Mouse (Mus musculus) kidney, postnatal 0 days (tissue): Measurements from ENCODE around the gene Sh3gl3. TPM values are rescaled to one million over a fixed set of nuclear protein-coding genes. Genes with fewer than 3 reads are reported as not detected.

Experiments
- ATAC-seq: fragments of 200-750 bp; cut with Nextera tagmentation; replicated peaks from 2 replicates; pipeline ENCODE4 v1.8.0; 2017; ENCODE audit warnings: low read depth, moderate number of reproducible peaks, moderate TSS enrichment, moderate library complexity; ENCODE audit not compliant: low FRiP score
- DNase-seq: peaks from one replicate; pipeline ENCODE4 v3.0.0-alpha.2; 2016; ENCODE audit warnings: low spot score
- H3K27ac ChIP-seq: fragments of 300-500 bp; sonication (generic); 2 replicates; pipeline ENCODE4 v1.5.1; 2014; ENCODE audit warnings: mild to moderate bottlenecking
- H3K27me3 ChIP-seq: fragments of 300-500 bp; sonication (generic); 2 replicates; pipeline ENCODE4 v1.6.1; 2014; ENCODE audit warnings: low read length, mixed read lengths; ENCODE audit not compliant: insufficient read depth
- H3K36me3 ChIP-seq: fragments of 300-500 bp; sonication (generic); 2 replicates; pipeline ENCODE4 v1.6.1; 2014; ENCODE audit warnings: low read length, mixed read lengths; ENCODE audit not compliant: insufficient read depth
- H3K4me1 ChIP-seq: fragments of 300-500 bp; sonication (generic); replicated peaks from 2 replicates; pipeline ENCODE4 v1.6.1; 2014; ENCODE audit warnings: antibody characterized with exemption, low read length, mixed read lengths; ENCODE audit not compliant: insufficient read depth
- H3K4me2 ChIP-seq: fragments of 300-500 bp; sonication (generic); 2 replicates; pipeline ENCODE4 v1.6.1; 2014; ENCODE audit warnings: mild to moderate bottlenecking, low read length, moderate library complexity, mixed read lengths
- H3K4me3 ChIP-seq: fragments of 300-500 bp; sonication (generic); replicated peaks from 2 replicates; pipeline ENCODE4 v1.5.1; 2014; ENCODE audit warnings: low read depth, low read length
- H3K9ac ChIP-seq: fragments of 300-500 bp; sonication (generic); 2 replicates; pipeline ENCODE4 v1.6.1; 2014; ENCODE audit warnings: low read depth, low read length
- H3K9me3 ChIP-seq: fragments of 300-500 bp; sonication (generic); replicated peaks from 2 replicates; pipeline ENCODE4 v1.6.1; 2016; ENCODE audit warnings: low read length, inconsistent platforms, mixed read lengths
- CTCF ChIP-seq: IDR thresholded peaks from 2 replicates; pipeline ENCODE4 v1.5.1; 2016; ENCODE audit warnings: antibody characterized with exemption, low read depth, mild to moderate bottlenecking, moderate library complexity
- WGBS: fragments of 180-500 bp; shearing (Covaris S2); extraction: QIAGEN DNeasy Blood & Tissue Kit; methylation state at CpG from one replicate; pipeline ENCODE4 v1.1.7; 2014; 5-methylcytosine and 5-hydroxymethylcytosine counted together
- polyA plus RNA-seq: library from polyadenylated mRNA; unstranded; fragments of >200 nt; fragmentation: Nextera tagmentation; extraction: Ambion mirVana; gene quantifications from 2 replicates; pipeline ENCODE4 v1.2.1, GENCODE M21; 2015

Sh3gl3 gene
- polyA plus RNA-seq, 1 experiment from 2014 or later: 16.4 TPM

DNA sequence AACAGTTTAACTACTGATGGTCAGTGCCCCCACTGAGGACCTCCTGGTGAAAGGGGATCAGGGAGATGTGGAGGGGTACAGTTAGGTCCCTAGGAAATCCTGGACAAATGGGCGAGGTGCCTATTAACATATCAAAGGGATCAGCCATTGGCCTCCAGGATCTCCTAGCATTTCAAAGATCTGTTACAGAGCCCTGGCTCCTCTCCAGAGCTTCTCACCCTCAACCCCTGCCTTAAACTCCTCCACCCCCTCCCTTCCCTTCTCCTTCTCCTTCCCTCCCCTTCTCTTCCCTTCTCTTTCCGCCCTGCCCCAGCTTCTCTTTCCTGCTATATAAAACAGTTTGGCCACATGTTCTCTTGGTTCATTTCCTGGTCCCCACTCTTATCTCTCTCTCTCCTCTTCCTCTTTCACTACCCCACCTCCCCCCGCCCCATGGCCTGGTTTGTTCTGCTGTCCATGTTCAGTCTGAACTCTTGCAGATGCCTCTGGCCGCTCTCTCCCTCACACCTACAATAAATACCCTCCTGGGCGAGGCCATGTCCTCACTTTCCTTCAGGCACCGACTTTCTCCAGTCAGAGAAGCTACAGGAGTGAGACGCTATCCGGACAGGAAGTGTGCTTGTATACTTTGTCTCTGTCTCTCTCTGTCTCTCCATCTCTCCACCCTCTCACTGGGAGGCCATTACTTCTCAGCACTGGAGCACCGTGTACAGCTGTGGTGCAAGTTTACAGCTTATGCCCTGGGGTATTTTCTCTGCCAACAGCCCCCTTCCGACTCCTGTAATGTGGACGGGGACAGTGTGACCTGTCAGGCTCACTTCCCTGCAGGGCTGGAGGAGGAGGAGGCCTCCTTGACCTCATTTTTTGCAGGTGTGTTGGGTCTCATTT, 60.6 kb downstream of the Sh3gl3 start:
- no peak for TF ChIP-seq CTCF
- peak; percentile 20 for DNase-seq

DNA sequence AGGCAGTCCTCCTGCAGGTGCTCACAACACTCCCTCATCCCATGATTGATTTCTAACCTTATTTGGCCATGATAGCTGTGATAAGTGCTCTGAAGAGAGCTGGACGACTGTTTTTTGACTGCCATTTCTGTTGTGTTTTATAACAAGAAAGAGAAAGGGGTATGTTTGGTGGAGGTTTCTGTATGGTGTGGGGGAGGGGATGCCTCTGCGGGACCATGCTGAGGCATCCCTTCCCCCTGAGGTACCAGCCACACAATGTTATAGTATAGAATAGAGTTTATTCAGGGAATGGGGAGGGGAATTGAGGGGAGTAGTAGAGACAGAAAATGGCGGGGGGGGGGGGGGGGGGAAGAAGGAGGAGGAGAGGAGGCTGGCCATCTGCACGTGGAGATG, 61.3 kb downstream of the Sh3gl3 start:
- Histone ChIP-seq H3K4me2 (no peak overlapping the region), H3K27me3 (no peaks in the 10 kb centered on the region), H3K9me3 (no peaks in the 10 kb centered on the region), H3K4me1 (peaks cover 7% of the 10 kb centered on the region; the same call in 1 of the 2 replicates), H3K36me3 (no peaks in the 10 kb centered on the region), H3K9ac (no peak overlapping the region), H3K27ac (no peak overlapping the region), H3K4me3 (no peak overlapping the region)
- no peak for DNase-seq
- 16% methylated on average over 4 of the region's 4 CpGs for WGBS
- ATAC-seq: no peak
- TF ChIP-seq CTCF: no peak

More for the DNA sequence above, 60.6 kb downstream of the Sh3gl3 start:
- Histone ChIP-seq H3K36me3 (no peaks in the 10 kb centered on the region), H3K27ac (no peak overlapping the region), H3K4me2 (no peak overlapping the region), H3K9ac (no peak overlapping the region), H3K4me3 (no peak overlapping the region), H3K4me1 (peaks cover 7% of the 10 kb centered on the region; the same call in 1 of the 2 replicates), H3K9me3 (no peaks in the 10 kb centered on the region), H3K27me3 (no peaks in the 10 kb centered on the region)
- no peak for ATAC-seq
- WGBS: 32% methylated on average over 11 of the region's 11 CpGs

GRCm38 (mm10) chr7:82235486-82235885, 61.8 kb downstream of the Sh3gl3 start:
- H3K4me2 ChIP-seq: no peak overlapping the region
- no peak for DNase-seq
- no peak overlapping the region for H3K27ac ChIP-seq
- H3K4me1 ChIP-seq: peaks cover 7% of the 10 kb centered on the region; the same call in 1 of the 2 replicates
- no peak for ATAC-seq
- H3K4me3 ChIP-seq: no peak overlapping the region
- TF ChIP-seq CTCF: no peak
- no peaks in the 10 kb centered on the region for H3K36me3 ChIP-seq
- H3K27me3 ChIP-seq: no peaks in the 10 kb centered on the region
- H3K9ac ChIP-seq: no peak overlapping the region
- H3K9me3 ChIP-seq: no peaks in the 10 kb centered on the region
- 72% methylated on average over 9 of the region's 9 CpGs for WGBS

DNA sequence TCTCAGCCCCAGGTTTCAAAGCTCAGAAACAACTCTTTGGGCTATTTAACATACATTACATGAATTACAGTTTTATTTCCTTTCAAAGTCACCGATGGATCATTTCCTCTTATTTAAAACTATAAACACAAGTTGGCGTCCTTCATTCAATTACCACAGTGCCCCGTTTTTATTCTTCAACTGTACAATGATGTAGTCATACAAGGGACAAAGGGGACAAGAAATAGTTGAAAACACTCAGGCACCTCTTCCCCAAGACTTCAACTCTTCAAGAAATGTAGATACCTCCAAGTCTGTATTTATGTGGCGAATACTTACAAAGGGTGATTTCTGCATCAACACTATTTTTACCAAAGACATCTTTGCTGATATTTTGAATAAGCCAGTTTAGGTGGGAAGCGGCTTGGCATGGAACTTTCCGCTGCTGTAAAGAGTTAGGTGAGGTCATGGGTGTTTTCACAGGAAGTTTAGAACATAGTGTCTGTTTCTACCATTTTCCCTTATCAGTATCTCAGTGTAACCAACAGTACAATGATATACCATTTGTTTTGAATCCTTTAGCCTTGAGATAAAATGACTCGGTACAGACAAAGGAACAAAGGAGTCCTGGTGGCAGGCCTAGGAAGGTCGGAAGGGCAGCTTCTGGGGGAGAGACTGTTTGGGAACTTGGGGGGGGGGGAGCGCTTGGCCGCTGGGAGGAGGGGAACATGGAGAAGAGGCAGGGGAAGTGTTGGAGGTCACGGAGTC, 62.7 kb downstream of the Sh3gl3 start:
- Histone ChIP-seq H3K4me1 (peaks cover 7% of the 10 kb centered on the region; the same call in 1 of the 2 replicates), H3K27me3 (no peaks in the 10 kb centered on the region), H3K9me3 (no peaks in the 10 kb centered on the region), H3K36me3 (no peaks in the 10 kb centered on the region), H3K4me2 (no peak overlapping the region), H3K9ac (no peak overlapping the region), H3K4me3 (no peak overlapping the region), H3K27ac (no peak overlapping the region)
- TF ChIP-seq CTCF: no peak
- DNase-seq: no peak
- ATAC-seq: no peak
- 68% methylated on average over 10 of the region's 11 CpGs for WGBS

DNA sequence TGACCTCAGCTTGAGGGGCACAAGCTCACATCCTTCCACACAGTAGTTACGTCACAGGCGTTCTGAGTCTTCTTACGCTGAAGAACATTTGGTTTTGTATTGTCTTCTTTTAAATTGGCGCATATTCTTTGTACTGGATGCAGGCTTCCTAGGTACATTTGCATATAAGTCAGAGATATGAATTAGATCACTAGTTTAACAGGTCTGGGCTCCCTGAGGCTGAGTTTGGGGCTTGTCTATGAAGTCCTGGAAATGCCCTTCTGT, 63.2 kb downstream of the Sh3gl3 start:
- TF ChIP-seq CTCF: no peak
- Histone ChIP-seq H3K9me3 (no peaks in the 10 kb centered on the region), H3K4me3 (no peak overlapping the region), H3K36me3 (no peaks in the 10 kb centered on the region), H3K9ac (no peak overlapping the region), H3K4me2 (no peak overlapping the region), H3K4me1 (peaks cover 7% of the 10 kb centered on the region; the same call in 1 of the 2 replicates), H3K27me3 (no peaks in the 10 kb centered on the region), H3K27ac (no peak overlapping the region)
- 93% methylated on average over 4 of the region's 4 CpGs for WGBS
- ATAC-seq: no peak
- no peak for DNase-seq

GRCm38 (mm10) chr7:82240424-82241240, 67.0 kb downstream of the Sh3gl3 start:
- no peak overlapping the region for H3K4me3 ChIP-seq
- no peak overlapping the region for H3K9ac ChIP-seq
- ATAC-seq: no peak
- H3K27ac ChIP-seq: no peak overlapping the region
- H3K27me3 ChIP-seq: no peaks in the 10 kb centered on the region
- H3K4me1 ChIP-seq: no peaks in the 10 kb centered on the region
- H3K36me3 ChIP-seq: no peaks in the 10 kb centered on the region
- no peaks in the 10 kb centered on the region for H3K9me3 ChIP-seq
- TF ChIP-seq CTCF: no peak
- no peak overlapping the region for H3K4me2 ChIP-seq
- no peak for DNase-seq
- 44% methylated on average over 8 of the region's 8 CpGs for WGBS
